Mouse (Mus musculus) myocyte (in vitro differentiated cells): ENCODE results near the gene Vipr1.

Experiments
- MAX ChIP-seq: IDR thresholded peaks from one replicate; pipeline ENCODE4 v1.6.1; 2011; ENCODE audit warnings: low read depth, mild to moderate bottlenecking, control low read depth
- MYOD1 ChIP-seq, 3 experiments: IDR thresholded peaks; one replicate each; pipeline ENCODE4 v1.6.1; 2011; ENCODE audit warnings: control low read depth in 2 of 3, low read depth in 2 of 3, mild to moderate bottlenecking in 2 of 3, moderate library complexity in 1 of 3; ENCODE audit not compliant: insufficient read length in 2 of 3, control insufficient read depth in 1 of 3
- POLR2A ChIP-seq: IDR thresholded peaks from one replicate; pipeline ENCODE4 v1.6.1; 2011; ENCODE audit warnings: low read depth, mild to moderate bottlenecking, control low read depth, moderate library complexity; ENCODE audit not compliant: insufficient read length
- POLR2AphosphoS2 ChIP-seq: IDR thresholded peaks from one replicate; pipeline ENCODE4 v1.6.1; 2011; ENCODE audit warnings: low read depth, control low read depth; ENCODE audit not compliant: insufficient read length

- peak; percentile 40 for TF ChIP-seq POLR2AphosphoS2
- peak; percentile 52 for TF ChIP-seq POLR2A
- TF ChIP-seq MYOD1 (IDR thresholded peaks at IDR 0.05; ENCODE audit: control insufficient read depth in 1 of 3, insufficient read length in 2 of 3, low read depth in 2 of 3) = peak in 1 of 3 experiments; percentile 8
- TF ChIP-seq MAX = no peak
Measured at GRCm38 (mm10) chr9:121704646-121705625, 62.4 kb downstream of the Vipr1 start, which contains the start of gene Sec22c.
